Mouse (Mus musculus): ENCODE measurements around the gene Borcs6.

Borcs6 gene

DNA sequence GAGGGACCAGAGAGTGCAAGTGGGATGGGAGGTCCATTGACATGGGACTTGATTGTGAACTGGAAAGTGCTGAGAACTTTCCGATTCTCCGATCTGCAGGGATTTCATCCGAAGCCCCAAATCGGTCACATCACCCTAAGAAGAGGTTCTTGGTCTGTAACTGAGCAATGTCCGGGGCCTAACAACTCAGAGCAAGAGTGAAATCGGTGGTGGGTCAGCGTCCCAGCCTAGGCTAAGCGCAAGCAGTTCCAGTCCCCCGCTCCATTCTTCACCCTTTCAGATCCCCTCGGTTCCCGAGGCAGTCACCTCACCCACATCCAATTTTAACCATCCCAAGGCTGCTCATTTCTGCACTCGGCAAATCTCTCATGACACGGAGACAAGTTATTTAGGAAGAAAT is 10.6 kb downstream of the Borcs6 start:
- DNase-seq (ENCODE audit: extremely low spot score, low read depth, low spot score): no peak

DNA sequence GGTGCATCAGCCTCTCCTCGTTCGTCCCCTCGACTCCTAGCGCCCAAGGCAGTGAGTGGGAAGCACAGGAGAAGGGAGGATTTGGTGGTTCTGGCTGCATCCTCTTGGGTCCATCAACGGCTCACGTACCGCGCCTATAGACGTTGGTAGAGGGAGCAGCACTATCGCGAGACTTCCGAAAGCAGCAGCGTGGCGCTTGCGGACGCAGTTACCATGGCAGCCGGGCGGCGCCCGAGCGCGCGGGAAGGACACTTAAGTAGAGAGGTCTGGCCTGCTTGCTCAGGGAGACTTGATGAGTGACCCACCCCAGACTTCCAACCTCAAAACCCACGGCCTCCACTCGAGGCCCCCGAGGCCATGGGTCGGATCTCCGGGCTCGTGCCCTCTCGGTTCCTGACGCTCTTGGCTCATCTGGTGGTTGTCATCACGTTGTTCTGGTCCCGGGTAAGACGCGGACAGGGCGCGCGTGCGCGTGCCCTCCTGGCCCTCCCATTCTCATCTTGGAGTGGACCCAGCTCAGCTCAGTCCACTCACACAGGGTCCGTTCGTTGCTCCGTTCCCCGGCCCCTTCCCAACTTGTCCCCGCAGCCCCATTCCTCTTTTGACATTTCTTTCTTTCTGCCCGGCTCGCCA is 11.2 kb downstream of the Borcs6 start, which contains the start of gene Tmem107:
Tmem107 (plus strand) TSS at position 217 of the 633 bp plus-strand sequence.
- no peak for DNase-seq (ENCODE audit: extremely low spot score, low read depth, low spot score)

DNA sequence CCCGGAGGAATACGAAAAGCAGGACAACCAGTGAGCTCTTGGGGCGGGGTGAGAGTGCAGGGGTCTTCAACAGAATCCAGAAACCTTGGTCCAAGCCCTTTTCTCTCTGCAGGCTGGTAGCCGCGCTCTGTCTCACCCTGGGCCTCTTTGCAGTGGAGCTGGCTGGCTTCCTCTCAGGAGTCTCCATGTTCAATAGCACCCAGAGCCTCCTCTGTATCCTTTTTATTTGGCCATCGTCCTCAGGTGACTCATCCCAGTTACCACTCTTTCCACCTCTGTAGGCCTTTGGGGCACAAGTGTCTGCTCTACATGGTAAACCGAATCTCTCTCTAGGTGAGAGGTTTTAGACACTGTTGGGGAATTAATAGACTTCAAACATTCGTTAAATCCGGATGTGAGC is 11.7 kb downstream of the Borcs6 start:
- no peak for DNase-seq (ENCODE audit: extremely low spot score, low read depth, low spot score)

GRCm38 (mm10) chr11:69072234-69072633 is 12.7 kb downstream of the Borcs6 start:
- no peak for DNase-seq (ENCODE audit: extremely low spot score, low read depth, low spot score)

GRCm38 (mm10) chr11:69072666-69073064 is 13.1 kb downstream of the Borcs6 start:
- no peak for DNase-seq (ENCODE audit: extremely low spot score, low read depth, low spot score)

- peak; percentile 98 for DNase-seq (ENCODE audit: extremely low spot score, low read depth, low spot score)
Observed at GRCm38 (mm10) chr11:69073065-69073888, 13.8 kb downstream of the Borcs6 start.

DNA sequence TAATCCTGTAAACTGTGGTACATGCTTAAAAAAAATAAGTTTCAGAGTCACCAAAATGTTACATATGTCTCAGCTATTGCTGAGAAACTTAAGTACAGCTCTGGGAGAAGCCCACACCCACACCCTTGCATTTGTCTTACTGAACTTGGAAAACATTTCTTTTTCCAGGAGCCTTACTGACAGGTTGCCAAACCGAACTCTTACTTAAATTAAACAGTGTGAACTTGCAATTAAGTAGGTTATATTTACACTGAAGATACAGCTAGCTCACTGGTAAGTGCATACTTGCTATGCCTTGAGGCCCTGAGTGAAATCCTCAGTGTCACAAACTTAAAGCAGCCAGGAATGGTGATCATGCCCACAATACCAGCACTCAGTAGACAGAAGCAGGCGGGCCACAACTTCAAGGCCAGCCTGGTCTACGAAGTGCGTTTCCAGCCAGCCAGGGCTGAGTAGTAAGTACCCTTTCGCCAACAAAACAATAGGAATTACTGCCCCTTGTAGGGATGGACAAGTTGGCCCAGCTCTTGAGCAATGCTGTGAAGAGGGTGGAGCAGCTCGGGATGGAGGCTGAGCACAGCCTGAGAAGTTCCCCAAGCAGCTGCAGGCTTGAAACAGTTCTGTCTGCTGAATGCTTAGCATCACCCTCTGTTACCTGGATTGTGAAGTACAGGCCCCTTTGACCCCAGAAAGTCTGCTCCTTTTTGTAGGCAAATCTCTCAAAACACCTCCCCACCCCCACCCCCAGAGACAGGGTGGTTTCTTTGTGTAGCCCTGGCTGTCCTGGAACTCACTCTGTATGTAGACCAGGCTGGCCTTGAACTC is 14.6 kb downstream of the Borcs6 start:
- no peak for DNase-seq (ENCODE audit: extremely low spot score, low read depth, low spot score)

- DNase-seq (ENCODE audit: extremely low spot score, low read depth, low spot score): no peak
Observed at GRCm38 (mm10) chr11:69074776-69075069, 15.2 kb downstream of the Borcs6 start.

DNA sequence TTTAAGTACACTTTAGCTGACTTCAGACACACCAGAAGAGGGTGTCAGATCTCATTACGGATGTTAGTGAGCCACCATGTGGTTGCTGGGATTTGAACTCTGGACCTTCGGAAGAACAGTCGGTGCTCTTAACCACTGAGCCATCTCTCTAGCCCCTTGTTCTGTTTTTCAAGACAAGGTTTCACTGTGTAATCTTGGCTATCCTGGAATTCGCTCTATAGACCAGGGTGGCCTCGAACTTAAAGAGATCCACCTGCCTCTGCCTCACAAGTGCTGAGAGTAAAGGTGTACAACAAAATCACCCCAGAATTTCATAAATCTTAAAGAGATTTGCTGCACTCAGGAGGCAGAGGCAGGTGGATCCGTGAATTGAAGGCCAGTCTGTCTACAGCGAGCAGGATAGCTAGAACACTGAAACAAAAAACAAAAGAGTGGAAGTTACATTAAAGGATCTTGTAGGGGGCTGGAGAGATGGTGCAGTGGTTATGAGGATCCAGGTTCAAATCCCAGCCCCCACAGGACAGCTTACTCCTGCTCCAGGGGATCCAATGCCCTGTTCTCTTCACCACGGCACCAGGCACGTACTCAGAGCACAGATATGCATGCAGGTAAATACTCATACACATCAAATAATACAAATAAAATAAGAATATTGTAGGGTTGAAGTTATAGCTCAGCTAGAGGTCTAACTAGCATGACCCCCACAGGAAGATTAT is 16.4 kb downstream of the Borcs6 start:
- DNase-seq (ENCODE audit: extremely low spot score, low read depth, low spot score): no peak

DNA sequence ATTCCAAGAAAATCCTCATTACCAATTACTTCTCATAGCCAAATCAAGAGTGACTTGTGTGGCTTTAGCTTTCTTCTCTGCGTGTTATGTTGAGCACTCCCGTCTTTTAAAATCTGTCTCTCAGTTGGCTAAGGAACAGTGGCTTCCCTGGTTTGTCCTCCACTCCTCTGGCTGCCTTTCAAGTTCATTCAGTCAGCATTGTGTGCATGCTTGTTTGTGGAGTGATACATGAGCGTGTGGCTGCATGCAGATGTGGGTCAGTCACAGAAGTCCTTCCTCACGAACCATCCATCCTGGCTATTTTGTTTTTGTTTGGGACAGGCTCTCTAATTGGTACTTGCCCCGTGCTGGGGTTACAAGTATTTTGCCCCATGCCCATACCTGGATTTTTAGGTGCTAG is 17.1 kb downstream of the Borcs6 start:
- DNase-seq (ENCODE audit: extremely low spot score, low read depth, low spot score): no peak

DNA sequence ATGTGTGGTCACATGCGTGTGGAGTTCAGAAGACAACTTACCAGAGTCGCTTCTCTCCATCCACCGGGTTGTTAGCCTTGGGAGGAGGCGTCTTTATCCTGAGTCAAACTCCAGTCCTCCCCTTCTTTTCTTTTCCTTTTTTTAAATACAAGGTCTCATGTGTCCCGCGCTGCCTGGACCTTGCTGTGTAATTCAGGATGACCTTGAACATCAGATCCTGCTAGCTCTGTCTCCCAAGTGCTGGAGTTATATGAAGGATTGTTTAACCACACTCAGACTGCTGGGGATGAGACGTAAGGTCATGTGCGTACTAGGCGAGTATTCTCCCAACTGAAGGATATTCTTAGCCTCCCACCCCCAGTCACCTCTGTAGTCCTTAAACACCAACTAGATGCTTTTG is 17.8 kb downstream of the Borcs6 start:
- no peak for DNase-seq (ENCODE audit: extremely low spot score, low read depth, low spot score)

DNA sequence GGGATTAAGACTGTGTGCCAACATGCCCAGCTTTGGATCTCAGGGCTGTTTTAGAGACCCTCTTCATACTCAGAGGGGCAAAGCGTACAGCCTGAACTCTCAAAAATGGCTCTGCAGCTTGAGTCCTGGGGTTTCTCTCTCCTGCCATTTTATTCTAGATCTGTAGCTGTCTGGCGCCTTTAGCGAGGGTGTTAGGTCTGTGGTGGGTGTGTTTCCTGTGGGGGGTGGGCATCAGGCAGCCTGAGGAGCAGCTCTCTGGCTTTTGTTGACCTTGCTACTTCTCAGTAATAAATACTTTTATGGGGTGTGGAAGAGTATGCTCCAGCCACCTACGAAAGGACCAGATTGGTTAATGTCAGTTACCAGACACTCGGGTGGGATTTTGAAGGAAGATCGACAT is 18.5 kb downstream of the Borcs6 start:
- no peak for DNase-seq (ENCODE audit: extremely low spot score, low read depth, low spot score)

DNA sequence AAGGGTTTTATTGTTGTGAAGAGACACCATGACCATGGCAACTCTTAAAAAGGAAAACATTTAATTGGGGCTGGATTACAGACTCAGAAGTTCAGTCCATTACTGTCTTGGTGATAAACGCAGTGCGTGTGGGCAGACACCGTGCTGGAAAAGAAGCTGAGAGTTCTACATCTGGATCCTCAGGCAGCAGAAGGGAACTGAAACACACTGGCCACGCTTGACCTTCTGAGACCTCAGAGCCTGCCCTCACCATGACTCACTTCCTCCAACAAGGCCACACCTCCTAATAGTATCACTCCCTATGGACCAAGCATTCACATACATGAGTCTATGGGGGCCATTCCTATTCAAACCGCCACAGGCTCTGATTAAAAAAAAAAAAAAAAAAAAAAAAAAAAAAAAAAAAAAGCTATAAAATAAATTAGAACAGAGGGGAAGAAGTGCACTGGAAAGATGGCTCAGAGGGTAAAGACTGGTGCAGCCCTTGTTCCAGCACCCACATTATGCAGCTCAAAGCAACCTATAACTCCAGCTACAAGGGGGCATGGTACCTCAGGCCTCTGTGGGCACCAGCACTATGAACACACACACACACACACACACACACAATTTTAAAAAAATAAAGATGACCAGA is 19.4 kb downstream of the Borcs6 start:
- no peak for DNase-seq (ENCODE audit: extremely low spot score, low read depth, low spot score)

DNA sequence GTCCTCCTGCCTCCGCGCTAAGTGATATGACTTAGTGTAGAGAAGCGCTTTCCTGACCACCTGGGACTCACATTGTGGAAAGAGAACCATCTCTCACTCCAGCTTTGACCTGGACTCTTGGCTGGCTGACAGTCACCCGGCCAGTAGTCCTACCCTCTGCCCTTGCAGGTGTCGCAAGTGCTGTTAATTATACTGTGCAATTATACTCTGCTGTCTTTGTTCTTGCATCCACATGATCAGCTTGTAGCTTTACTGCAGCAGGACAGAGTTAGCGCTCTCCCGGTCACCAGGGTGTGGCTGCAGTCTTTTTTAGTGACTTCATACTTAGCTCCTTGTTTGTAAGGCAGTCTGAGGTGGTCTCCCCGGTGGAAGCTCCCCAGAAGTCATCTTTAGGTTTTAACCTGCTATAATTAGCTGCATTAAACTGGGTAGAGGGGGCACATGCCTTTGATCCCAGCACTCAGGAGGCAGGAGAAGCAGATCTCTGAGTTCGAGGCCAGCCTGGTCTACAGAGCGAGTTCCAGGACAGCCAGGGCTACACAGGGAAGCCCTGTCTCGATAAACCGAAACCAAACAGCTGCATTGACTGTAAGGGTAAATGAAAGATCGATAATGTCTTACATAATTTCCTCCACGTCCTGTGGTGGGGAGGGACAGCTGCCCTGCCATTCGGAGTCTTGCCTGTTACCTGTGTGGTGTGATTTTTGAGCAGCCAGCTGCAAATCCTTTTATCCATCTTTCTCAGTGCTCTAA is 20.8 kb downstream of the Borcs6 start:
- no peak for DNase-seq (ENCODE audit: extremely low spot score, low read depth, low spot score)

GRCm38 (mm10) chr11:69080855-69081222 is 21.3 kb downstream of the Borcs6 start:
- no peak for DNase-seq (ENCODE audit: extremely low spot score, low read depth, low spot score)

- no peak for DNase-seq (ENCODE audit: extremely low spot score, low read depth, low spot score)
Observed at GRCm38 (mm10) chr11:69081613-69082012, 22.1 kb downstream of the Borcs6 start.

GRCm38 (mm10) chr11:69085608-69086007 is 26.1 kb downstream of the Borcs6 start:
- no peak for DNase-seq (ENCODE audit: extremely low spot score, low read depth, low spot score)

GRCm38 (mm10) chr11:69086390-69086789 is 26.9 kb downstream of the Borcs6 start:
- no peak for DNase-seq (ENCODE audit: extremely low spot score, low read depth, low spot score)

DNA sequence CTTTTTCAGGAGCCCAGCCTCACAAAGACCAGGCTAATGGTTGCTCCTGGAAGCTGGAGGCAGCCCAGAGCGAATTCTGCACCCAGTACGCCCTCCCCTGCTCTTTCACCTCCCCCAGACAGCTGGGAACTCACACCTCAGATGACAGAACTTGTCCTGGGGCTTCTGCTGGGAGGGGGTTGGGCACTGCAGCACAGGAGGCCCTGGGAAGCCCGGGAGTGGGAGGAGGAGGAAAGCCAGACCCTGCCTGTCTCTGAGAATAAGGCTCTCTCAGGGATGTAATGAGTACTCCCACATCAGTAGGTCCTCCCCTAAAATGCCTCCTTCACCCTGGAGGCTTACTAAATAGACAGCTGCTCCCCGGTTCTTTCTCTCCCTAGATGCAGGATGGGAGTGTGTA is 27.6 kb downstream of the Borcs6 start:
- DNase-seq (ENCODE audit: extremely low spot score, low read depth, low spot score): no peak

DNA sequence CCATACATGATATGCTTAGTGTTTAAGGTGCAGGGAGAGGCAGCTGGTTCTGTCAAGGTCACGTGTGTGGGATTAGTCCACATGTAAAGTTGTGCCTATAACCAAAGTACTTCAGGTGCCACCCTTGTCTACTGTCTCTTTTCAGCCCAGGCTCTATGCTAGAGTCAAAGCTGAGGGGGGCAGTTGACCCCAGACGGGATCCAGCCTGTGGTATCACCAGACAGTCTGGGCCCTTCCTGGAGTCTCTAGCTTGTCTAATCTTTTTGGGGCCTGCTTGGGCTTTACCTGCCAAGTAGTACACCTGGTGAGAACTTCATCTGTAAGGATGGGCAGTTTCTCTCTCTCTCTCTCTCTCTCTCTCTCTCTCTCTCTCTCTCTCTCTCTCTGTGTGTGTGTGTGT is 28.1 kb downstream of the Borcs6 start:
- DNase-seq (ENCODE audit: extremely low spot score, low read depth, low spot score): no peak
